Mouse (Mus musculus): ENCODE measurements at regions not wholly inside any gene's neighbourhood (a gene's known extent, or its start where the extent isn't known, plus 50 kb on each side); places are given as distances from the start of the nearest gene placed in this dataset.

DNA sequence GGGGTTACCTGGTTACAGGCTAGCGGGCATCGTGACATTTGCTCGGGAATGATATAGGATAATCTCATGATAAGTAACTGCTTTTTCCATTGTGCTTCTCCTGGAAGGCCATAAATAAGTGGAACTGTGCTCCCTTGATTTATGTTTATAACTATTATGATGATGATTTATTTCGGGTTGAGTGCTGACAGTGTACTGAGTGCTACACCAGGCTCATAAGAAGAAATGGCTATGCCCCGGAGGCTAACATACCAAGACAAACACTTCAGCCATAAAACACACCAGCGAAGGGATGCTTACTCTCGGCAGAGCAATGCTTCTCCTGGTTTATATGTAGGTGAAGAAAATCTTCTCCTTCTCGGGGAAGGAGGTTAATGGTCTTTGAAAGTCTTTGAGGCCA lies 169.2 kb upstream of the Noct start:
- TF ChIP-seq CTCF (IDR thresholded peaks at IDR 0.05; ENCODE audit: control insufficient read depth, insufficient read depth, insufficient replicate concordance, low read depth, low read length) (no peak), POLR2A (IDR thresholded peaks at IDR 0.05; ENCODE audit: control insufficient read depth, low read depth, low read length) (no peak)

Measured in testis, adult 2 months (tissue).